Mouse (Mus musculus) ovary, adult 18-20 months (tissue): ENCODE data around the gene Ccdc88a.
"Not testable (repeated sequence)": the region's sequence is repeated elsewhere in the genome, so short reads cannot be mapped to it uniquely, and the experiment has no call there.

Experiments used
- DNase-seq: peaks from one replicate; pipeline ENCODE4 v3.0.0; 2022; ENCODE audit warnings: low spot score, mixed read lengths

Gene Ccdc88a

DNA sequence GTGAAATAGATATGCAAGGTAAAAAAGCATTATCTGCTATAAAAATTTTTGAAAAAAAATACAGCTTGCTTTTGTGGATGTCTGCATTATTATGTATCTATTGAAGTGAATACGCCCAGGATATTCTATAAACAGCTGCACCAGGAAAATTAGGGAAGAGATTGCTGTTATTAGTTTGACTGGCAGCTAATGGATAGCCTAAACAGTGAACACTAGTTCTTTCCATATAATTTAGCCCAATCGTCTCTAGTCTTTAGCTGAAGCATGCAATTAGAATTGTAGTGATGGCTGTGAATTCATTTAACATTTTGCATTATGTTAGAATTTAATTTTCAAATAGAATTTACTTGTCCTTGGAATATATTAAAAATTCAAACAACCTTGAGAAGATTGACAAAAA lies 75.3 kb downstream of the Ccdc88a start:
- no peak for DNase-seq

DNA sequence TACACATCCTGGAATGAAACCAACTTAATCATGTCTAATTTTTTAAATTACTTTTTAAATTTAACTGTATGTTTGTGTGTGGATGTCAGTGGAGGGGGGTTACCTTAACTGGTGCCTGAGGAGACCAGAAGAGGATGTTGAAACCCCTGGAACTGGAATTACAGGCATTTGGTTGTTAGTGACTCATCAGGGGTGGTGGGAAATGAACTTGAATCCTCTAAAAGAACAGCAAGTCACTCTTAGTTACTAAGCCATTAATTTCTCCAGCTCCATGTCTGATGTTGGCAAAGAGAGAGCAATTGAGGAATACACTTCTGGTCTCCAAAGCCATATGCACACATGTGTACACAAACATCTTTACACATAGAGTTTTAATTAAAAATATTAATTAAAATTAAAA lies 101.2 kb downstream of the Ccdc88a start:
- DNase-seq, result no peak

DNA sequence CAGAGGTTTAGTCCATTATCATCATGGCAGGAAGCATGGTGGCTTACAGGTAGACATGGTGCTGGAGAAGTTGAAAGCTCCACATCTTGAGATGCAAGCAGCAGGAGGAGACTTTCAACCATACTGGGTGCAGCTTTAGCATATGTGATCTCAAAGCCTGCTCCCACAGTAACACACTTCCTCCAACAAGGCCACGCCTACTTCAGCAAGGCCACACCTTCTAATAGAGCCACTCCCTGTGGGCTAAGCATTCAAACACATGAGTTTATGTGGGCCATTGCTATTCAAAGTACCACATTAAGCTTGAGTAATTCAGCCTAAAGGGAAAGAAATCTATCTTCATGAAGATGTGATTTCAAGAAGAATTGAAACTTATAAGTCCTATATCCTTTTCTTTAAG lies 119.7 kb downstream of the Ccdc88a start:
- no peak for DNase-seq

DNA sequence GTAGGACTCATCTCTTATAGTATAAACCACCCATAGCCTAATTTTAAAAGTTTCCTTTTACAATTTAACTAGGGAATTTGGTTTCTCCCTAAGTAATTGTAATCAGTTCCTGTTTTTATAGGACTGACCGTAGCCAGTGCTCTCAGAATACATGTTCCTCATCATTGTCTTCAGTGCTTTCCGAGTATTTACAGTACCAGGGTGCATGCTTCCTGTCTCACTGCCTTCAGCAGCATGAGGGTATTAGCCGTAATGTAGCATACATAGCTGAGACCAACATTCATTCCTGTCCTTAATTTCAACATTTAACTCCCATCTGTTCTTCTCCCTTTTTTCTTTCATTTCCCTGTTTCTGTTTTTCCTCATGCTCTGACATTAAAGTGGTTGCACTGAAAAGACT lies 123.5 kb downstream of the Ccdc88a start:
- DNase-seq, result no peak

- DNase-seq, result no peak
Measured at GRCm38 (mm10) chr11:29503948-29504893, 130.8 kb downstream of the Ccdc88a start.

DNA sequence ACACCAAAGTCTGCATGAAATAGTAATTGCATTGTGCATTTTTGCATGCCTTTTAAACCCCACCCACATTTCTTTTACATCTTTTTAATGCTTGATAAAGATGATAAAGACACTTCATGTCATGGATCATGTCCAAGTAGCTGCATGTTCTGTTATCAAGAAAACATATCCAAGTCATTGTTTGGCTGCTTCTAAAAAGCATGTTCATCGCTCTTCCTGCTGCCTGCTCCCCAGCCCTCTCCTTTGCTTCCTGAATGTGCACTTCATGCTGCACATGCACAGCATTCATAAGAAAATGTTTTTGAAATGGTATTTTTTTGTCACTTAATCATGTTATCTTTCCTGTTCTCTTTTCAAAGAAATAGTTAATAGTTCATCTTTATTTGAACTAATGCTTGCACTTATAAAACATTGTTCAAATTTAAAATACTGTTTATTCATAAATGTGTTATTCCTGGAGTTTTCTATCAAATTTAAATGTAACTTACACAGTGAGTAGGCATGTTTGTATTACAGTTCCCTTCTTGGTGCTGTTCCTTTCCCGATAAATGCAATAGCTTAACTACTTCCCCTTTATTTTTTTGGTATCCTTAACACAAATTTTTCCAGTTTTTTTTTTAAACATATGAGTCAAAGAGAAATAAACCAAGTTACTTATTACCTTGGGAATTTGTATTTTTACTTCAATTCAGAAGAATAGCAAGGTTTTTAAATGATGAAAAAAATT lies 131.6 kb downstream of the Ccdc88a start:
- no peak for DNase-seq

GRCm38 (mm10) chr11:29509421-29509820 lies 136.0 kb downstream of the Ccdc88a start:
- DNase-seq, result no peak

DNA sequence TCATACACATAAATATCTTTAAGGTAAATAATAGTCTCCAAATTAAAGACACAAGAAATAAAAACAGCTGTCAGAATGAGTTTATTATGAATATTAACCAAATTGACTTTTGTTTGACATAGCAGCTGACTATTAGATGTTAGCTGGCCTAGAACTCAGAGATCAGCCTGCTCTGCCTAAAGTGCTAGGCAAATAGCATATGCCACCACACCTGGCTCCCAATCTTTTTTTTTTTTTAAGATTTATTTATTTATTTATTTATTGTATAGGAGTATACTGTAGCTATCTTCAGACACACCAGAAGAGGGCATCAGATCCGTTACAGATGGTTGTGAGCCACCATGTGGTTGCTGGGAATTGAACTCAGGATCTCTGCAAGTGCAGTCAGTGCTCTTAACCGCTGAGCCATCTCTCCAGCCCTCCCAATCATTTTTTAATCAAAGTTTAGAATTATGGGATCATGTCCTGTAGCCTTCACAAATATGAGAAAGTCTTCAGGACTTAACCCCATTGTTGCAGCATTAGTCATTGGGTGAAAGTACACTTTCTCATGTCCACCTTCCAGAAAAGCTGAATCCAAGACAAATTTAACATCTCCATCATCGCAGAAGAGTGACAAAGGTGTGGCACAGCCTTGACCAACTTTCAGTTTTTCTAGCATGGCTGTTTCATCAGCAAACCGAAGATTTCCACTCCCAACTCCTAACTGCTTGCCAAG lies 139.5 kb downstream of the Ccdc88a start:
- DNase-seq, result no peak

DNA sequence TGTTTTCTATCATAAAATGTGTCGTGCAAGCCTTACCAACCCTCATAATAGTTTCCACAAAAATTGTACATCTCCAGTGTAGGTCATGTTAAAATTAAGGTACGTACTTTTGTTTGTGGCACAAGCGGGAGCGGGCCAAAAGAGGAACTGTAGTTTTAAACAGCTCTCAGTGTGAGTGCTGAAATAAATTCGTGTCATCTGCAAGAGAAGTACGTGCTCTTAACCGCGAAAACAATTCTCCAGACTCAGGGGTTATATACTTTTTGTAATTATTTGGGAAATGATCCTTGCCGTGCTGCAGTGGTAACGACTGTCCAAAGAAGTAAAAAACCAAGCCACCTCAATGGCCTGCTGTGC lies 140.8 kb downstream of the Ccdc88a start:
- no peak for DNase-seq

GRCm38 (mm10) chr11:29514682-29515412 lies 141.4 kb downstream of the Ccdc88a start, which contains the start of gene Prorsd1:
Gene Prorsd1 (minus strand): TSS chr11:29515033.
- DNase-seq, result peak; percentile 87

DNA sequence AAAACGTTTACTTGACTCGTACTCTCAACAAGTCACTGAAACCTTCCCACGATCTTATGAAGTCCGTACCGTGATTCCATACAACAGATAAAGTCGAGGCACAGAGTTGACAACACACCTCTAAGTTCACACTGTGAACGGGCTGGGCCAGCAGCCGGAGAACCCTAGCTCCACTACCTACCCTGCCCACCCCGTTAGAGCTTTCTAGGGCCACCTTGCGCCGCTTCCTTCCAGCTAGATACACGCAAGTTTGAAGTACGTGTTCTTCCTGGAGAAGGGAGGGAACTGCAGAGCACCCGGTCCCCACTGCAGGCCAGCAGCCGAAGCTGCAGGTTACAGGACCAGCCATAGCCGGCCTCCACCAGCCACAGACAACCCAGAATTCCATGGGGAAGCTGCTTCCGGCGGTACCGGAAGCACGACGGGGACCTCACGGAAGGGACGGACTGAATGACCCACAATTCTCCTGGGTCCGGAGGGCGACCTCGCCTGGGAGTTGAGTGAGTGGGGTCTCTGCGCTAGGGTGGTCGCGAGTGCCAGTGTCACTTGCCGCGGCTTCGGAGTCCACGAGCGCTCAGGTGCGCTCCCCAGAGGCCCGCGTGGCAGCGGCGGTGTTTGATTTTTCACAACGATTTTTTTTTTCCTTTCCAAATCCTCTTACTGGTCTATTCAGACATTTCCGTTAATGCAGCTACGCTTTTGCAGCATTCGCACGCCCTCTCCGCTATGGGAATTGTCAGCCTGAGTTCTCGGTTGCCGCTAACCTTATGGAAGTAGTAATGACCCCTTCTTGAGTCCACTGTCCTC lies 152.7 kb downstream of the Ccdc88a start, which contains the start of gene Mtif2:
TSS of gene Mtif2 (plus strand) at position 421 of the 807 bp plus-strand sequence.
- DNase-seq, result peak; percentile 57

- no peak for DNase-seq
Measured at GRCm38 (mm10) chr11:29538201-29538600, 164.7 kb downstream of the Ccdc88a start.

- no peak for DNase-seq
Measured at GRCm38 (mm10) chr11:29544225-29544945, 170.9 kb downstream of the Ccdc88a start.

DNA sequence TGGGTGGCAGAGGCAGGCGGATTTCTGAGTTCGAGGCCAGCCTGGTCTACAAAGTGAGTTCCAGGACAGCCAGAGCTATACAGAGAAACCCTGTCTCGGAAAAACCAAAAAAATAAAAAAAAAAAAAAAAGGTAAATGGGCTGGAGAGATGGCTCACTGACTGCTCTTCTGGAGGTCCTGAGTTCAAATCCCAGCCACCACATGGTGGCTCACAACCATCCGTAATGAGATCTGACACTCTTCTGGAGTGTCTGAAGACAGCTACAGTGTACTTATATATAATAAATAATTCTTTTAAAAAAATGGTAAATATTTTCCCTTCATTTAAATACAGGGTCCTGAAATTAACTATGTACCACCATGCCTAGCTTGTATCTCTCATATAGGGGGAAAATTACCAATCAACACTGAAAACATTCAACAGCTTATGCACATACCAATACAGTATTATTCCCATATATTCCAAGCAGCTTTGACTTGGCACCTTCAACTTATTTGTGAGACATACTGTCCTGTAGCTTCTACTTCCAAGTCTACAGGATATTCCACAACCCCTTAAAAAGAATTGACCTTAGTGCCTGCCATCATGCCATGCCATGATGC lies 171.8 kb downstream of the Ccdc88a start:
- DNase-seq, result not testable (repeated sequence)

- DNase-seq, result not testable (repeated sequence)
Measured at GRCm38 (mm10) chr11:29546297-29546696, 172.8 kb downstream of the Ccdc88a start.

DNA sequence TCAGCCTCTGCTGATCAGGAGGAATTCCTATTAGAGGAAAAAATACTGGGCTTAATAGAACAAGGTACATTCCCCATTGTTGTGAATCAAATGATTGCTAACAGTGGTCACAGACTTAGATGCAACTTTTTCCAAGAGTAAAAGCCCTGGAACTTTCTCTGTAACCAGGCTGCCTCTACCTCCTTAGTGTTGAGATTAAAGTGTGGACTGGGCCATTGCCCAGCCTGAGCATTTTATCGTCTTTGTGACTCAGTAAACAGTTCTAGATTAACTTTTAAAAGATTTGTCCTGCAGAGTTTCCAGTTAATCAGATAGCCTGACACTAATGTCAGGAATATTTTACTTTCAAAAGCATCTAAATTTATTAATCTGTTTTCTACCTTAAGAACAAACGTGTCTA lies 173.3 kb downstream of the Ccdc88a start:
- DNase-seq, result no peak

DNA sequence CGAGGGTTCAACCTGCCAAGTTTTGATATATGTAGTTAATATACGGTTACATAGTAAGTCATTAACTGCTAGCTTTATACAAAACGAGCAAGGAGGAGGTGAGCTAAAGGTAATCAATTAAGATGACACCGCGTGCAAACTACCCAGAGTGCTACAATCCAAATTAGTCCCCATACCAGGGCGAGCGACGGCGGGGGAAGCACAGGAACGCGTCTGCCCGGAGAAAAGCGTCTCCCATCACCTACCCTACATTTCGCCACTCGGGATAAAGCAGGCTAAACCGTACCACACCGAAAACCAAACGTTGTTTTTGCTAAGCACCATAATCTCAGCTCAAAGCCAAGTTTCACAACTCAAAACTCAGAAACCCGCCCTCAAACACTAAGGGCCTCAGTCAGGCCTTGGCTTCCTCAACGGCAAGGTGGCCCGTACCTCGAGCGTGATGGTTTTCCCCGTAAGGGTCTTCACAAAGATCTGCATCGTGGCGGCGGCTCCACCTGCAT lies 173.8 kb downstream of the Ccdc88a start:
- no peak for DNase-seq

GRCm38 (mm10) chr11:29547752-29548503 lies 174.5 kb downstream of the Ccdc88a start, which contains the start of the genes Clhc1 and Rps27a:
Gene Clhc1 (plus strand): TSS chr11:29547950.
Gene Rps27a (minus strand): TSS chr11:29548109.
- DNase-seq, result peak; percentile 81
